Mouse (Mus musculus): ENCODE results near the gene Gm4559.
"Not testable (repeated sequence)": the region's sequence is repeated elsewhere in the genome, so short reads cannot be mapped to it uniquely, and the experiment has no call there.

DNA sequence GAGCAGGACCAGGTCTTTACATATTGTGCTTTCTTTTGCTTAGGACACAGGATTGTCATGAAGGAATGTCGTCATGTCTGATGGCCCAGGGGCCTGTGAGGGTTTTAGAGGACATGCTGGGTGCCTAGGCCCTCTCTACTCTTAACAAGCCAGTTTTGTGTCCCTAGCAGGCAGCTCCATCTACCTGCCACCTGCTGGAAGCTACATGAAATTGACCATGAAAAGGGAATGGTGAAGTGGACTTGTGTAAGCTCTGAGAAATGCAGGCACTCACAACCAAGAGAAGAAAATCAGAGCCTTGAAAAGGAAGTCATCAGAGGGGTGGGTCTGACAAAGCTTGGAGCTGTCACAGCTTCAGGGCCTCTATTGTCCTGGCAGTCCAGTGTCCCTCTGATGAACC, 5.1 kb upstream of the Gm4559 start:
- TF ChIP-seq TCF12 (IDR thresholded peaks at IDR 0.05; ENCODE audit: insufficient read depth, poor library complexity, severe bottlenecking); POLR2A (IDR thresholded peaks at IDR 0.05; ENCODE audit: insufficient read length, low read depth); MYOG (IDR thresholded peaks at IDR 0.05; ENCODE audit: control insufficient read depth in 1 of 3, insufficient read depth in 1 of 3, insufficient read length in 2 of 3, low read depth in 2 of 3); USF1 (IDR thresholded peaks at IDR 0.05; ENCODE audit: low read depth); E2F4 (IDR thresholded peaks at IDR 0.05; ENCODE audit: insufficient read depth); TCF3 (IDR thresholded peaks at IDR 0.05; ENCODE audit: insufficient read length, low read depth); POLR2AphosphoS2 (IDR thresholded peaks at IDR 0.05; ENCODE audit: insufficient read length, low read depth); MYOD1 (IDR thresholded peaks at IDR 0.05; ENCODE audit: control insufficient read depth in 1 of 3, insufficient read length in 2 of 3, low read depth in 2 of 3); MAX (IDR thresholded peaks at IDR 0.05; ENCODE audit: low read depth); SRF (IDR thresholded peaks at IDR 0.05; ENCODE audit: control insufficient read depth, insufficient read length, low read depth); CEBPB (IDR thresholded peaks at IDR 0.05; ENCODE audit: insufficient read depth, poor library complexity, severe bottlenecking); REST (IDR thresholded peaks at IDR 0.05; ENCODE audit: insufficient read depth, insufficient read length): not testable (repeated sequence)

Measured in myocyte (in vitro differentiated cells).